Mouse (Mus musculus) olfactory bulb, adult 2 months (tissue): ENCODE results near the gene Apoc1. TPM values are rescaled to one million over a fixed set of nuclear protein-coding genes. Genes with fewer than 3 reads are reported as not detected.
"Not testable (repeated sequence)": the region's sequence is repeated elsewhere in the genome, so short reads cannot be mapped to it uniquely, and the experiment has no call there.

Experiments
- H3K27ac ChIP-seq: fragments of 200-500 bp; 2 replicates; pipeline ENCODE4 v1.5.1; 2012; ENCODE audit warnings: low read depth, low read length; ENCODE audit not compliant: insufficient read depth
- H3K4me1 ChIP-seq: fragments of 200-500 bp; 2 replicates; pipeline ENCODE4 v1.6.1; 2012; ENCODE audit warnings: low read length; ENCODE audit not compliant: control insufficient read depth, insufficient read depth
- H3K4me3 ChIP-seq: fragments of 200-500 bp; 2 replicates; pipeline ENCODE4 v1.5.1; 2012; ENCODE audit warnings: mild to moderate bottlenecking, low read depth, low read length, moderate library complexity; ENCODE audit not compliant: insufficient read depth
- CTCF ChIP-seq: fragments of 200-500 bp; IDR thresholded peaks from 2 replicates; pipeline ENCODE4 v1.5.1; 2012; ENCODE audit warnings: low read depth, mild to moderate bottlenecking, low read length, moderate library complexity; ENCODE audit not compliant: insufficient read depth
- POLR2A ChIP-seq: fragments of 200-500 bp; IDR thresholded peaks from 2 replicates; pipeline ENCODE4 v1.6.1; 2012; ENCODE audit warnings: mild to moderate bottlenecking, low read depth, low read length, moderate library complexity; ENCODE audit not compliant: insufficient read depth
- WGBS: fragments of 180-500 bp; shearing (Covaris S2); methylation state at CpG from one replicate; pipeline ENCODE4 v1.1.7; 2018; 5-methylcytosine and 5-hydroxymethylcytosine counted together
- polyA plus RNA-seq: library from polyadenylated mRNA; stranded (reverse); fragments of >200 nt; gene quantifications from 2 replicates; pipeline ENCODE4 v1.2.4, GENCODE M21; 2012; ENCODE audit warnings: low replicate concordance; ENCODE audit not compliant: missing spikeins, insufficient read depth, insufficient read length

The Apoc1 gene
- polyA plus RNA-seq, 1 experiment, result not detected

DNA sequence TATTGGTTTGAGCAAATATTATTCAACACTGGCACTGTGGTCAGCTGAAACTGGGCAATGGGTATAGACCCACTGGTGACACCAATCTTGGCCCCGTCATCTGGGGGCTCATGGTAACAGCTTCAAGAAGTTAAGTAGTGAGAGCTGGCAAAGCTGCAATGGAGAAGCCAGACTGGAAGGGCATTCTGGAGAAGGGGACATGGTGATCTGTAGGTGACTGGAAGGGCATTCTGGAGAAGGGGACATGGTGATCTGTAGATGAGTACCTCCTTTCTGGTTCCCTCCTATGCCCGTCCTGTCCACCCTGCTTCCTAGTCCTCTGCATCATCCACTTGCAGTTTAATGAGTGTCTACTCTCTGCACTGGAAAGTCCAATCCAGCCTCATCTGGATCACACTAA lies 3.8 kb downstream of the Apoc1 start:
- H3K27ac ChIP-seq, result no peak overlapping the region
- no peak overlapping the region for H3K4me3 ChIP-seq
- 88% methylated on average over 2 of the region's 2 CpGs for WGBS
- TF ChIP-seq CTCF (no peak), POLR2A (no peak)
- H3K4me1 ChIP-seq, result peaks cover 9% of the 10 kb centered on the region

DNA sequence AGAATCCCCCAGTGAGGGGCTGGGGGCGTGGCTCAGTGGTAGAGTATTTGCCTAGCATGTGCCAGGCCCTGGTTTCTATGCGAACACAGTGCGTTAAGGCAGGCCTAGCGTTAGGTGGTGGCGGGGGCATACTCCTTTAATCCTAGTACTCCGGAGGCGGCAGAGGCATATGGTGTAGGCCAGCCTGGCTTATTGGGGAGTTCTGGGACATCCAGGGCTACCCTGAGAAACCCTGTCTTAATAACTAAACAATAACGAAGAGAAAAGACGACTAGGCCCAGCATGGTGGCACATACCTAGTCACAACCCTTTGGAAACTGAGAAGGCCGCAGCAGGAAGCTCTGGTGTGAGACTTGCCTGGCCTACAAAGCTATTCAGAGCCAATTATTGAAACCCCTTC lies 4.4 kb downstream of the Apoc1 start:
- H3K27ac ChIP-seq, result no peak overlapping the region
- TF ChIP-seq CTCF (no peak), POLR2A (no peak)
- H3K4me1 ChIP-seq, result peaks cover 8% of the 10 kb centered on the region
- WGBS, result 87% methylated on average over 10 of the region's 10 CpGs
- no peak overlapping the region for H3K4me3 ChIP-seq

DNA sequence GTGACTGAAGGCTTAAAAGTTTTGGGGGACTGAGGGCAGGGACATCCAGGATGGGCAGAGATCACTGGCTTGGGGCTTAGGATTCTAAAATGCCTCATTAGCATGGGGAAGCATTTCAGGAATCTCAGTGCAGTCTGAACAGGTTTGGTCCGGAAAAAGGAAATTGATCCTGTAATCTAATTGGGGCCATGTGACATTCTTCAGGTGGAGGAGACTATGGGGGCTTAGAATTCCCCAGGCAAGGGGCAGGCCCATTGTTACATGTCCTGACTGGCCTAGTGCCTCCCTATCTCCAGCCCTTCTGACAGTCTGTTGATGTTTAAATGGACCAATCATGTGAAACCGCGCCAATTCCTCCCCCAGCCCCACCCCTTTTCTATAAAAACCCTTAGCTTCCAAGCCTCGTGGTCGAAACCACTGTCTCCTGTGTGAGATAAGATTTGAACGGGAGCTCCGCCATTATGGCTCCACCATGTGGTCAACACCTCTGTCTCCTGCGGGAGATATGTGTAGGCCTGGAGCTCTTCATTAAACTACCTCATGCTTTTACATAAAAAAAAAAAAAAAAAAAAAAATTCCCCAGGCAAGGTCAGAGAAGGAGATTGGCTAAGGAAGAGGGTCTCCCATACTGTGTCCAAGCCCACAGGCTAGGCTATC lies 5.4 kb downstream of the Apoc1 start:
- not testable (repeated sequence) for H3K4me1 ChIP-seq, H3K27ac ChIP-seq, H3K4me3 ChIP-seq
- WGBS, result 75% methylated on average over 8 of the region's 8 CpGs

DNA sequence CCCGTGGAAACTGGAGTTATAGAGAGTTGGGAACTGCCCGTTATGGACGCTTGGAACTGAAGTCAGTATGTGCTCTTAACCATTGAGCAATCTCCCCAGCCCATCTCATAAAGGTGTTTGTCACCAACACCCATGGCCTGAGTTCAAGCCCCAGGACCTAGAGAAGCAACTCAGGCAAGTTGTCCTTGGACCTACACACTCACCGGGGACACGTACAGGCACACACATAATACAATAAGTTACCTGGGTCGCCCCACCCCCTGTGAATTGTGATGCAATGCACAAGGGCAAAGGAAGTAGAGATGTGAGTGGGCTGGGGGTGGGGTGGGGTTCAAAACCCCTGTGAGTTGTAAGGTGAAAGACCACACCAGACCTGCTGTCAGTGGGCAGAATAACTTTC lies 5.9 kb downstream of the Apoc1 start:
- WGBS, result 88% methylated on average over 6 of the region's 6 CpGs
- Histone ChIP-seq H3K4me3 (no peak overlapping the region), H3K27ac (no peak overlapping the region), H3K4me1 (no peaks in the 10 kb centered on the region)
- TF ChIP-seq POLR2A (no peak), CTCF (no peak)

DNA sequence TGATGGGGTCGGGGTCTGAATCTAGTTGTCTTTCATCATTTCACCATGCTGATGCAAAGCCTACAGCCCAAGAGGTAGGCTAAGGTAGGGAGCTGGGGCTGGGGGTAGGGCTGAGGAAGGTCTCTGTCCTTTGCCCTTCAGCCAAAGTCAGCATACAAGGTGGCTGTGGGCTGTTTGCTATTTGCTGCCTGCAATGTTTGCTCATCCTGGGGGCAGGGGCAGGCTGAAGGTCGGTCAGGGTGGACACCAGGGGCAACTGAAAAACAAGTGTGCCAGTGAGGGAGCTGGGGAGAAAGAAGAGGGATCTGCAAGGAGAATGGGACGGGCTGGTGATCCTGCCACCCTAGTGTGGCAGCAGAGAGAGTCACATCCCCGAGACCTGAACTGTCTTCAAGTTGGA lies 7.1 kb downstream of the Apoc1 start:
- TF ChIP-seq CTCF (no peak), POLR2A (no peak)
- 74% methylated on average over 4 of the region's 4 CpGs for WGBS
- H3K4me1 ChIP-seq, result no peaks in the 10 kb centered on the region
- no peak overlapping the region for H3K4me3 ChIP-seq
- H3K27ac ChIP-seq, result no peak overlapping the region

DNA sequence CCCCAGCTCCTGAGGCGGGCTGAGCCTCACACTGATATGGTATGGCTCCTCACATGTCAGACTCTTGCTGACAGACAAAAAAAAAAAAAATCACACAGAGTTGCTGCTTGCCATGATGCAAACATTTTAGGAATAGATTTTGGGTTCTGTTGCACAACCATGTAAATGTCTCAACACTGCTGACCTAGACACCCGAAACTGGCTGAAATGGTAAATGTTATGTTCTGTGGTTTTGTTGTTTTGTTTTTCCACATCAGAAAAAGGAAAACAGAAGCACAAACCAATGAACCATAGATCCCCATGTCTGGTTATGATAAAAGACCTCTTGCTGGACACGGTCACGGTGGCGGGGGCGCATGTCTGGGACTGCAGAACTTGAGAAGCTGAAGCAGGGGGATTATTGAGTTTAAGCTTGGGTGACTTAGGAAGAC lies 8.7 kb downstream of the Apoc1 start:
- H3K4me1 ChIP-seq, result no peaks in the 10 kb centered on the region
- H3K4me3 ChIP-seq, result no peak overlapping the region
- no peak overlapping the region for H3K27ac ChIP-seq
- TF ChIP-seq POLR2A (no peak), CTCF (no peak)
- 94% methylated on average over 6 of the region's 6 CpGs for WGBS

DNA sequence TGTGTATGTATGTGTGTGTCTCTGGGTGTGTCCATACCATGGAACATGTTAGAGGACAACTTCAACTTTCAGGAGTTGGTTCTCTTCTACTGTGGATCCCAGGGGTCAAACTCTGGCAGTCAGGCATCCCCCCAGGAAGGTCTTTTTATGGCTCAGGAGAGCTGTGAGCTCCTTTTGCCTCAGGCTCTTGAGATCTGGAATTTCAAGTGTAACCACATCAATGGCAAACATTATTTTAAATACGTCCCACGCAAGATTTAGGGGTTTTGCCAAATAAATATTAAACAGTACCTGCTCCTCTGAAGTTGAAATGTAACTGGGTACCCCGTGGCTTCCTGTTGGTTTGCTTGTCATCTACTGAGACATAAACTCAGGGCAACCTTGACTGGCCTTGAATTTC lies 9.5 kb downstream of the Apoc1 start:
- Histone ChIP-seq H3K4me1 (no peaks in the 10 kb centered on the region), H3K27ac (no peak overlapping the region), H3K4me3 (no peak overlapping the region)
- WGBS, result 80% methylated on average over 3 of the region's 3 CpGs
- TF ChIP-seq CTCF, result no peak
- no peak for TF ChIP-seq POLR2A

DNA sequence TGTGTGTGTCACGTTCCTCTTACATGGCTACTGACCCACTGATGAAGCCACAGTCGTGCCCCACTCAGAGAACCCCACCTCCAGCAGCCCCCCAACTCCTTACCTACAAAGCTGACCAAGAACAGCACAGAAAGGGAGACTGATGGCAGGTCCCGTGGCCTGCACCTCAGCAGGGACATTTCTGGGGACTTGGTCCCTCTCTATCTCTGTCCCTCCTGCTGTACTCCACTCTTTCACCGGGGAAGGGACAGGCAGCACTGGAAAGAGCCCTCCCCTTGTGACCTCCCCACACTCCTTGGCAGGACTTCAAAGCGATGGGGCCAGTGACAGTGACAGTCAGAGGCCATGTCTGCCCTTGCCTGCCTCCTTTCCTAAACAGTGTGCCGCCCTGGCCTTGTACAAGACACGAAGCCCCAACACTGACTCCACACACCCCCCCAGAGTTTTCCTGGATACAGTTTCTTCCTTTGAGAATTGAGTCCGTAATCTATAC lies 11.2 kb downstream of the Apoc1 start, which contains the start of the genes Gm44805 and Apoc4:
Gene Gm44805, minus strand, starts transcription at position 222 of the 493 bp plus-strand sequence.
Gene Apoc4, minus strand, starts transcription at position 278 of the 493 bp plus-strand sequence.
- no peaks in the 10 kb centered on the region for H3K4me1 ChIP-seq
- WGBS, result 75% methylated on average over 8 of the region's 8 CpGs
- no peak within 1 kb of the TSS for H3K4me3 ChIP-seq
- TF ChIP-seq CTCF (no peak), POLR2A (no peak)
- no peak within 1 kb of the TSS for H3K27ac ChIP-seq

DNA sequence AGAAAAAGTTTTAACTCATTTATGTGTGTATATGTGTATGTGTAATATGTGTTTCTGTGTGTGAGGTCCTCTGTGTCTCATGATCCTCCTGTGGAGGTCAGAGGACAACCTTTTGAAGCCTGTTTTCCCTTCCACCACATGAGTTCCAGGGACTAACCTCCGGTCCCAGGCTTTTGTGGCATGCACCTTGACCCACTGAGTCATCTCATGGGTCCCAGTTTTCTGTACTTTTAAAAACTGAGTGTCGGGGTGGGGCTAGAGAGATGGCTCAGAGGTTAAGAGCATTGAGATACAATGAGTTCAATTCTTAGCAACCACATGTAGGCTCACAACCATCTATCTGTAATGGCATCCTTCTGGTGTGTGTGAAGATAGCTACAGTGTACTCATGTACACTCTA lies 11.8 kb downstream of the Apoc1 start:
- WGBS, result 91% methylated on average over 2 of the region's 2 CpGs
- TF ChIP-seq POLR2A (no peak), CTCF (no peak)
- no peak overlapping the region for H3K27ac ChIP-seq
- H3K4me3 ChIP-seq, result no peak overlapping the region
- H3K4me1 ChIP-seq, result no peaks in the 10 kb centered on the region

DNA sequence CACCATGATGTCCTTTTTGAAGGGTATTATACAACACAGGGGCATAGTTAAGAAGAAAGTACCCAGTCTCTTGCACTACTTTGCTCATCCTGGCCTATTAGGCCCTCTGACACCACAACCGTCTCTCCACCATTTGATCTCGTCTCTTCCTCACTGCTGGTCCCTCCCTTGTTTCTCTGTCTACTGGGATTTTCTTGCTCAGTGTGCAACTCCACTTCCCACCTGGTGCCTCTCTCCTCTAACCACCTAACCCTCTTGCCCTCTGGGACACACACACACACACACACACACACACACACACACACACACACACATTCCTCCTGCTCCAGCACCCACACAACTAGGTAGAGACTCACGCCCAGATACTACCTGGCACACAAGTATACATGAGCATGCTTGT lies 13.6 kb downstream of the Apoc1 start:
- WGBS, result 87% methylated on average over 3 of the region's 3 CpGs
- TF ChIP-seq CTCF (no peak), POLR2A (no peak)

More for the DNA sequence above, 13.6 kb downstream of the Apoc1 start:
- Histone ChIP-seq H3K27ac (no peak overlapping the region), H3K4me1 (no peaks in the 10 kb centered on the region), H3K4me3 (no peak overlapping the region)
